Mouse (Mus musculus): Measurements from ENCODE around the gene Dctn2. TPM values are rescaled to one million over a fixed set of nuclear protein-coding genes. Genes with fewer than 3 reads are reported as not detected.

Gene Dctn2
- polyA plus RNA-seq, 1 experiment, result 115 TPM

DNA sequence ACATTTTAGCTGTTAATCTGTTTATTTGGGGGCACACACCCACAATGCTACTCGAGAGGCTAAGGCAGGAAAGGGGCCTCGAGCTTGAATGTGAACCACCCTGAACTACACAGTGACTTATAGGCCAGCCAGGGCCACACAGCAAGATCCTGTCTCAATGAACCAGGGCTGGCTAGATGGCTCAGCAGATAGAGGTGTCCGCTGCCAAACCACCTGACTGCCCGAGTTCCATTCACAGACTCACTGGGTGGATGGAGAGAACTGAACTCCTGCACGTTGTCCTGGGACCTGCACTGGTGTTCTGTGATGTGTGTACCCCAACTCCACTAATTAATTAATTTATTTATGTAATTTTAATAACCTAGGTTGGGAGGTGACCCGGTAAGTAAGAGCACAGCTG is 8.4 kb upstream of the Dctn2 start:
- WGBS, result 61% methylated on average over 6 of the region's 6 CpGs
- H3K4me1 ChIP-seq (ENCODE audit: control insufficient read depth, insufficient read depth, low read length), result peaks cover 1% of the 10 kb centered on the region
- no peak for TF ChIP-seq CTCF (IDR thresholded peaks at IDR 0.05; ENCODE audit: control insufficient read depth, insufficient read depth, low read length)
- TF ChIP-seq POLR2A (IDR thresholded peaks at IDR 0.05; ENCODE audit: borderline replicate concordance, control insufficient read depth, low read depth, low read length), result no peak
- no peak overlapping the region for H3K4me3 ChIP-seq (replicated peaks; ENCODE audit: control insufficient read depth, low read depth, low read length)
- H3K27ac ChIP-seq (ENCODE audit: control insufficient read depth, insufficient read depth, low read depth, low read length, poor library complexity), result no peak overlapping the region

DNA sequence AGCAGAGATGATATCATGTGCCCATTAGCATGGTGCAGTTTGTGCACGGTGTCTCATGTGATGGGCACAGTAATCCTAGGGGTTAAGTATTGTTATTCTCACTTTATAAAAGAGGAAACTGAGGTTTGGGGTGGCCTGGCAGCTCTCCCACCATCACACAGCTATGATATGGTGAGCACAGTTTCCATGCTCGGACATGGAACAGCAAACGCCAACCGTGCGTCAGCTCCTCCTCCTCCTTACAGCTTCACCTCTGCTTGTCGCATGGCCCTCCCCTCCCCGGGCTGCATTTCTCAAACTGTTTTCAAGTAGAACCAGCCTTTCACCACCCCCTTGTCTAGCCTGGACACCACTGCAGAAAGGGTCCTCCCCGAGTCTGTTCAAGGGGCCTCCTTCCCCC is 7.7 kb upstream of the Dctn2 start:
- WGBS, result 4% methylated on average over 8 of the region's 8 CpGs
- H3K27ac ChIP-seq (ENCODE audit: control insufficient read depth, insufficient read depth, low read depth, low read length, poor library complexity), result no peak overlapping the region
- peaks cover 2% of the 10 kb centered on the region for H3K4me1 ChIP-seq (ENCODE audit: control insufficient read depth, insufficient read depth, low read length)
- no peak overlapping the region for H3K4me3 ChIP-seq (replicated peaks; ENCODE audit: control insufficient read depth, low read depth, low read length)
- TF ChIP-seq CTCF (IDR thresholded peaks at IDR 0.05; ENCODE audit: control insufficient read depth, insufficient read depth, low read length) (no peak), POLR2A (IDR thresholded peaks at IDR 0.05; ENCODE audit: borderline replicate concordance, control insufficient read depth, low read depth, low read length) (no peak)

GRCm38 (mm10) chr10:127261706-127262547 is 4.2 kb upstream of the Dctn2 start:
- 69% methylated on average over 15 of the region's 15 CpGs for WGBS
- no peak overlapping the region for H3K27ac ChIP-seq (ENCODE audit: control insufficient read depth, insufficient read depth, low read depth, low read length, poor library complexity)
- H3K4me1 ChIP-seq (ENCODE audit: control insufficient read depth, insufficient read depth, low read length), result peaks cover 2% of the 10 kb centered on the region
- TF ChIP-seq CTCF (IDR thresholded peaks at IDR 0.05; ENCODE audit: control insufficient read depth, insufficient read depth, low read length), result no peak
- TF ChIP-seq POLR2A (IDR thresholded peaks at IDR 0.05; ENCODE audit: borderline replicate concordance, control insufficient read depth, low read depth, low read length), result no peak
- H3K4me3 ChIP-seq (replicated peaks; ENCODE audit: control insufficient read depth, low read depth, low read length), result no peak overlapping the region

DNA sequence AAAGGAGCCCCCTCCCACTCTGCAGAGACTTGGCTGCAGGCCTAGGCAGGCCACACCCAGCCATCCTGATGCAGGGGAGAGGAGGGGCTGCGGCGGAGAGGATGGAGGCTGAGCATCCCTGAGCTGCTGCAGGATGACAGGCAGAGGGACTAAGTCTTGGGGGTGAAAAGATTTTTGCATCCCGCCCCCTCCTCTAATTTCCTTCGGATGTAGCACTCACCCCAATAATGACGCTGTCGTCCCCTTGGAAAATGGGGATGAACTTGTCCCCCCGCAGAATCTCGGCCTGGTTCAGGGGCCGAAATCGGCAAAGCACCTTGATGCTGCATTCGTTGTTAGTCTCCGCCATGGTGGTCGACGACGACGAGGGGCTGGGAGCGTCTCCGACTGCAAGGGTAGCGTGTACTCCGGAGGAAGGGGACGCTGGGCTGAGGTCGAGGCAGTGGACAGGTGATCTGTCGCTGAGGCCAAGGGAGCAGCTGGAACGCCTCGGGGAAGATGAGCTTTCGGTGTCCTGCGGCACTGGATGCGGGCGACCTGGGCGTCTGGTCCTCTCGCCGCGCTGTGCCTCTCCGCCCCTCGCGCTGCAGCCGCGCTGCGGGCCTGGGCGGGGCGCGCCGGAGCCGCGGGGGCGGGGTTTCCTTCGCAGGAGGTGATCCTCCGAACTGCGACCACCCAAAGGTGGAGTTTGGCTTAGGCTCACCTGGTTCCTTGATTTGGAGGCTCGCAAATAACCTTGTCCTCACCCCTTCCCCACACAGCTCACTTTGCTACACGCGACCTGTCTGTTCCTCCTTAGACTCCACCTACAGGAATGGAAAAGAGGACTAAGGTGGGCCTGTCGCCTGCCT is 3.4 kb upstream of the Dctn2 start, which contains the start of gene Kif5a:
Kif5a (minus strand) TSS at position 801 of the 851 bp plus-strand sequence.
- TF ChIP-seq POLR2A (IDR thresholded peaks at IDR 0.05; ENCODE audit: borderline replicate concordance, control insufficient read depth, low read depth, low read length) (no peak), CTCF (IDR thresholded peaks at IDR 0.05; ENCODE audit: control insufficient read depth, insufficient read depth, low read length) (no peak)
- WGBS, result 6% methylated on average over 53 of the region's 53 CpGs
- peaks cover 5% of the 10 kb centered on the region for H3K4me1 ChIP-seq (ENCODE audit: control insufficient read depth, insufficient read depth, low read length)
- peak within 1 kb of the TSS; percentile 52 for H3K4me3 ChIP-seq (replicated peaks; ENCODE audit: control insufficient read depth, low read depth, low read length)
- no peak within 1 kb of the TSS; the same call in 1 of the 2 replicates for H3K27ac ChIP-seq (ENCODE audit: control insufficient read depth, insufficient read depth, low read depth, low read length, poor library complexity)

- H3K27ac ChIP-seq (ENCODE audit: control insufficient read depth, insufficient read depth, low read depth, low read length, poor library complexity), result no peak overlapping the region
- peaks cover 5% of the 10 kb centered on the region for H3K4me1 ChIP-seq (ENCODE audit: control insufficient read depth, insufficient read depth, low read length)
- TF ChIP-seq CTCF (IDR thresholded peaks at IDR 0.05; ENCODE audit: control insufficient read depth, insufficient read depth, low read length) (no peak), POLR2A (IDR thresholded peaks at IDR 0.05; ENCODE audit: borderline replicate concordance, control insufficient read depth, low read depth, low read length) (no peak)
- WGBS, result 67% methylated on average over 3 of the region's 3 CpGs
- no peak overlapping the region for H3K4me3 ChIP-seq (replicated peaks; ENCODE audit: control insufficient read depth, low read depth, low read length)
Measured at GRCm38 (mm10) chr10:127263631-127264030, 2.5 kb upstream of the Dctn2 start.

GRCm38 (mm10) chr10:127264336-127264735 is 1.8 kb upstream of the Dctn2 start:
- Histone ChIP-seq H3K4me3 (replicated peaks; ENCODE audit: control insufficient read depth, low read depth, low read length) (no peak overlapping the region), H3K4me1 (ENCODE audit: control insufficient read depth, insufficient read depth, low read length) (peaks cover 5% of the 10 kb centered on the region), H3K27ac (ENCODE audit: control insufficient read depth, insufficient read depth, low read depth, low read length, poor library complexity) (no peak overlapping the region)
- no peak for TF ChIP-seq POLR2A (IDR thresholded peaks at IDR 0.05; ENCODE audit: borderline replicate concordance, control insufficient read depth, low read depth, low read length)
- no peak for TF ChIP-seq CTCF (IDR thresholded peaks at IDR 0.05; ENCODE audit: control insufficient read depth, insufficient read depth, low read length)
- 70% methylated on average over 8 of the region's 8 CpGs for WGBS

DNA sequence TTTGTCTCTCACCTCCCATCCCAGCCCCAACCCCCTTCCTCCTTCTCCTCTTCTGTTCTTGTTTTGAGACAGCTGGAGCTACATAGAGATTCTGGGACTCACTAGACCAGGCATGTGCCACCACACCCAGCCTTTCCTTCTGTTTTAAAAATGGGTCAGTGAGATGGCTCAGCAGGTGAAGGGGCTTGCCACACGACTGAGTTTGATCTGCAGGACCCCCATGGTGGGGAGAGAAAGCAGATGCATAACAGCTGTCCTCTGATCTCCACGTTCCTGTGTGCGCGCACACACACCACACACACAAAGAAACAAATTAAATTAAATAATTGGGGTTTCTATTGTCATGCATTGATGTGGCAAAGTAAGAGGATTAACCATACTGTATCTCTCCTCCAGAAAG is 1.2 kb upstream of the Dctn2 start:
- no peak for TF ChIP-seq CTCF (IDR thresholded peaks at IDR 0.05; ENCODE audit: control insufficient read depth, insufficient read depth, low read length)
- no peak for TF ChIP-seq POLR2A (IDR thresholded peaks at IDR 0.05; ENCODE audit: borderline replicate concordance, control insufficient read depth, low read depth, low read length)
- no peak overlapping the region for H3K4me3 ChIP-seq (replicated peaks; ENCODE audit: control insufficient read depth, low read depth, low read length)
- no peak overlapping the region for H3K27ac ChIP-seq (ENCODE audit: control insufficient read depth, insufficient read depth, low read depth, low read length, poor library complexity)
- WGBS, result 83% methylated on average over 4 of the region's 4 CpGs
- peaks cover 5% of the 10 kb centered on the region for H3K4me1 ChIP-seq (ENCODE audit: control insufficient read depth, insufficient read depth, low read length)

DNA sequence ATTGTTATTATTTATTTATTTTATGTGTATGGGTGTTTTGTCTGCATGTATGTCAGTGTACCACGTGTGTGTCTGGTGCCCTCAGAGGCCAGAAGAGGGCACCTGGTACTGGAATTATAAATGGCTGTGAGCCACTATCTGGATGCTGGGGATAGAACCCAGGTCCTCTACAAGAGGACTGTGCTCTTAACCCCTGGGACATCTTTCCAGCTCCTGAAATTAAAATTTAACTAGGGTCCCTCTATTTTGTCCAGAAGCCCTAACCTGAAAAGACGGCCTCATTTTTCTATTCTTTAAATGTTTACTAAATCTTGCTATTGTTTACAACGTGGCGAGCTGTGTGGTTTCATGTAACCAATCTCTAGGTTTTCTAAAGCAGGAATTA is 449 bp upstream of the Dctn2 start:
- H3K4me3 ChIP-seq (replicated peaks; ENCODE audit: control insufficient read depth, low read depth, low read length), result no peak overlapping the region
- H3K4me1 ChIP-seq (ENCODE audit: control insufficient read depth, insufficient read depth, low read length), result peaks cover 5% of the 10 kb centered on the region

More for the DNA sequence above, 449 bp upstream of the Dctn2 start:
- 34% methylated on average over 4 of the region's 4 CpGs for WGBS
- TF ChIP-seq CTCF (IDR thresholded peaks at IDR 0.05; ENCODE audit: control insufficient read depth, insufficient read depth, low read length) (0 out of 2 replicates have a peak, but pooled peaks have one; percentile 25), POLR2A (IDR thresholded peaks at IDR 0.05; ENCODE audit: borderline replicate concordance, control insufficient read depth, low read depth, low read length) (no peak)
- H3K27ac ChIP-seq (ENCODE audit: control insufficient read depth, insufficient read depth, low read depth, low read length, poor library complexity), result no peak overlapping the region

All from bone marrow, adult 2 months (tissue).